Mouse (Mus musculus) liver, embryonic 14.5 days (tissue): Measurements from ENCODE around the gene Rsph9. TPM values are rescaled to one million over a fixed set of nuclear protein-coding genes. Genes with fewer than 3 reads are reported as not detected.
A peak's percentile ranks its signal among the peaks of the same experiment; 100 is the strongest.

ENCODE experiments used
- ATAC-seq: fragments of 200-750 bp; cut with Nextera tagmentation; 2 replicates; pipeline ENCODE4 v1.8.0; 2017; ENCODE audit warnings: moderate number of reproducible peaks, mild to moderate bottlenecking, moderate library complexity; ENCODE audit not compliant: insufficient read depth
- DNase-seq, 3 experiments: peaks; one replicate each; pipeline ENCODE4 v3.0.0-alpha.2; 2012 to 2013; ENCODE audit warnings: low read depth in 3 of 3, low spot score in 3 of 3
- H3K27ac ChIP-seq: fragments of 300-500 bp; sonication (generic); 2 replicates; pipeline ENCODE4 v1.5.1; 2014; ENCODE audit warnings: moderate library complexity, mild to moderate bottlenecking, control low read depth, inconsistent platforms
- H3K27me3 ChIP-seq: fragments of 300-500 bp; sonication (generic); 2 replicates; pipeline ENCODE4 v1.6.1; 2014; ENCODE audit warnings: mild to moderate bottlenecking, low read length, moderate library complexity; ENCODE audit not compliant: control insufficient read depth, insufficient read depth
- H3K36me3 ChIP-seq: fragments of 300-500 bp; sonication (generic); replicated peaks from 2 replicates; pipeline ENCODE4 v1.6.1; 2014; ENCODE audit warnings: low read depth; ENCODE audit not compliant: control insufficient read depth, insufficient read depth
- H3K4me1 ChIP-seq, 2 experiments: fragments of 200-500 bp in 1 of 2; fragments of 300-500 bp in 1 of 2; sonication (generic) in 1 of 2; replicated peaks; 2 replicates each; pipeline ENCODE4 v1.6.1; 2012 to 2014; ENCODE audit warnings: antibody characterized with exemption in 1 of 2, inconsistent platforms in 1 of 2, low read length in 1 of 2; ENCODE audit not compliant: control insufficient read depth in 2 of 2, insufficient read depth in 2 of 2
- H3K4me2 ChIP-seq: fragments of 300-500 bp; sonication (generic); 2 replicates; pipeline ENCODE4 v1.6.1; 2014; ENCODE audit warnings: low read depth, mild to moderate bottlenecking, control low read depth, moderate library complexity
- H3K4me3 ChIP-seq, 2 experiments: fragments of 200-500 bp in 1 of 2; fragments of 300-500 bp in 1 of 2; sonication (generic) in 1 of 2; 2 replicates each; pipeline ENCODE4 v1.5.1; 2012 to 2014; ENCODE audit warnings: low read depth in 2 of 2, low read length in 2 of 2, mild to moderate bottlenecking in 2 of 2, control low read depth in 1 of 2, inconsistent platforms in 1 of 2, moderate library complexity in 1 of 2; ENCODE audit not compliant: insufficient read depth in 1 of 2
- H3K9ac ChIP-seq: fragments of 300-500 bp; sonication (generic); replicated peaks from 2 replicates; pipeline ENCODE4 v1.6.1; 2014; ENCODE audit warnings: mild to moderate bottlenecking, control low read depth, moderate library complexity
- H3K9me3 ChIP-seq: fragments of 300-500 bp; sonication (generic); 2 replicates; pipeline ENCODE4 v1.6.1; 2016; ENCODE audit warnings: low read length, mixed read lengths; ENCODE audit not compliant: control insufficient read depth
- CTCF ChIP-seq: IDR thresholded peaks from 2 replicates; pipeline ENCODE4 v1.5.1; 2016; ENCODE audit warnings: antibody characterized with exemption, low read depth, control low read depth
- EP300 ChIP-seq: IDR thresholded peaks from 2 replicates; pipeline ENCODE4 v1.6.1; 2016; ENCODE audit warnings: antibody characterized with exemption, low read depth
- WGBS: fragments of 180-500 bp; shearing (Covaris S2); extraction: QIAGEN DNeasy Blood & Tissue Kit; methylation state at CpG from one replicate; pipeline ENCODE4 v1.1.7; 2014; ENCODE audit not compliant: insufficient replicate concordance; 5-methylcytosine and 5-hydroxymethylcytosine counted together
- polyA plus RNA-seq, 2 experiments: library from polyadenylated mRNA; depleted of rRNA in 1 of 2; stranded (reverse) in 1 of 2; unstranded in 1 of 2; fragments of >200 nt; fragmentation: Nextera tagmentation in 1 of 2; extraction: Ambion mirVana in 1 of 2; gene quantifications; 2 replicates each; pipeline versions ENCODE4 v1.2.1 to v1.2.3; 2012 to 2014

Gene Rsph9
- polyA plus RNA-seq, 2 experiments: 0.63 to 0.71 TPM

- Histone ChIP-seq H3K4me2 (no peak overlapping the region), H3K4me3 (no peak overlapping the region), H3K9ac (no peak overlapping the region), H3K27me3 (no peaks in the 10 kb centered on the region), H3K4me1 (no peaks in the 10 kb centered on the region; a peak in 1 of 4 replicates), H3K27ac (no peak overlapping the region), H3K9me3 (no peaks in the 10 kb centered on the region), H3K36me3 (no peaks in the 10 kb centered on the region)
- DNase-seq (no peak), ATAC-seq (no peak)
- TF ChIP-seq CTCF (no peak), EP300 (no peak)
- WGBS: 57% methylated on average over 7 of the region's 7 CpGs
Observed at GRCm38 (mm10) chr17:46081657-46082056, 62.4 kb downstream of the Rsph9 start.

GRCm38 (mm10) chr17:46081042-46081441, 63.0 kb downstream of the Rsph9 start:
- no peak overlapping the region for H3K9ac ChIP-seq
- 35% methylated on average over 5 of the region's 5 CpGs for WGBS

GRCm38 (mm10) chr17:46080388-46080787, 63.6 kb downstream of the Rsph9 start:
- WGBS: 64% methylated on average over 7 of the region's 7 CpGs
- Histone ChIP-seq H3K9me3 (no peaks in the 10 kb centered on the region), H3K4me2 (no peak overlapping the region), H3K36me3 (no peaks in the 10 kb centered on the region), H3K9ac (no peak overlapping the region), H3K27ac (no peak overlapping the region), H3K27me3 (no peaks in the 10 kb centered on the region), H3K4me3 (no peak overlapping the region), H3K4me1 (no peaks in the 10 kb centered on the region; a peak in 1 of 4 replicates)
- ATAC-seq (no peak), DNase-seq (no peak)
- TF ChIP-seq CTCF (no peak), EP300 (no peak)

More at GRCm38 (mm10) chr17:46081042-46081441, 63.0 kb downstream of the Rsph9 start:
- no peaks in the 10 kb centered on the region; a peak in 1 of 4 replicates for H3K4me1 ChIP-seq
- ATAC-seq: no peak
- no peaks in the 10 kb centered on the region for H3K36me3 ChIP-seq
- no peak overlapping the region for H3K4me2 ChIP-seq
- no peaks in the 10 kb centered on the region for H3K27me3 ChIP-seq
- no peaks in the 10 kb centered on the region for H3K9me3 ChIP-seq
- H3K4me3 ChIP-seq: no peak overlapping the region
- TF ChIP-seq EP300: no peak
- TF ChIP-seq CTCF: no peak
- DNase-seq: no peak
- no peak overlapping the region for H3K27ac ChIP-seq

GRCm38 (mm10) chr17:46079037-46079436, 65.0 kb downstream of the Rsph9 start:
- Histone ChIP-seq H3K9ac (no peak overlapping the region), H3K4me2 (no peak overlapping the region), H3K27me3 (no peaks in the 10 kb centered on the region), H3K27ac (no peak overlapping the region), H3K36me3 (no peaks in the 10 kb centered on the region), H3K4me1 (peaks cover 0 to 8% of the 10 kb centered on the region in 2 experiments; a peak in 2 of 4 replicates), H3K4me3 (no peak overlapping the region), H3K9me3 (no peaks in the 10 kb centered on the region)
- 55% methylated on average over 2 of the region's 2 CpGs for WGBS
- no peak for TF ChIP-seq EP300
- peak; percentile 47 for TF ChIP-seq CTCF
- no peak for ATAC-seq
- DNase-seq: no peak

- TF ChIP-seq EP300: no peak
- TF ChIP-seq CTCF: no peak
Observed at GRCm38 (mm10) chr17:46077921-46078534, 66.0 kb downstream of the Rsph9 start.

More at GRCm38 (mm10) chr17:46077921-46078534, 66.0 kb downstream of the Rsph9 start:
- Histone ChIP-seq H3K4me2 (no peak overlapping the region), H3K9me3 (no peaks in the 10 kb centered on the region), H3K4me1 (peaks cover 0 to 13% of the 10 kb centered on the region in 2 experiments; a peak in 2 of 4 replicates), H3K27me3 (no peaks in the 10 kb centered on the region), H3K4me3 (no peak overlapping the region), H3K9ac (no peak overlapping the region), H3K27ac (no peak overlapping the region), H3K36me3 (no peaks in the 10 kb centered on the region)
- ATAC-seq (no peak), DNase-seq (no peak)
- WGBS: 79% methylated on average over 12 of the region's 12 CpGs
